Mouse (Mus musculus) liver, embryonic 11.5 days (tissue): ENCODE data around the gene Tmed4. TPM values are rescaled to one million over a fixed set of nuclear protein-coding genes. Genes with fewer than 3 reads are reported as not detected.

Source experiments
- ATAC-seq: fragments of 200-750 bp; cut with Nextera tagmentation; replicated peaks from 2 replicates; pipeline ENCODE4 v1.8.0; 2017; ENCODE audit warnings: moderate number of reproducible peaks, mild to moderate bottlenecking, moderate TSS enrichment, moderate library complexity; ENCODE audit not compliant: low FRiP score
- DNase-seq: peaks from one replicate; pipeline ENCODE4 v3.0.0-alpha.2; 2017; ENCODE audit warnings: low spot score
- H3K27ac ChIP-seq: fragments of 300-500 bp; sonication (generic); 2 replicates; pipeline ENCODE4 v1.5.1; 2014; ENCODE audit warnings: mild to moderate bottlenecking, low read depth, low read length, control low read depth
- H3K27me3 ChIP-seq: fragments of 300-500 bp; sonication (generic); replicated peaks from 2 replicates; pipeline ENCODE4 v1.6.1; 2014; ENCODE audit warnings: low read length, mixed read lengths; ENCODE audit not compliant: control insufficient read depth, insufficient read depth
- H3K36me3 ChIP-seq: fragments of 300-500 bp; sonication (generic); 2 replicates; pipeline ENCODE4 v1.6.1; 2014; ENCODE audit warnings: mild to moderate bottlenecking, low read length, moderate library complexity, mixed read lengths; ENCODE audit not compliant: control insufficient read depth, insufficient read depth
- H3K4me1 ChIP-seq: fragments of 300-500 bp; sonication (generic); replicated peaks from 2 replicates; pipeline ENCODE4 v1.6.1; 2014; ENCODE audit warnings: low read length, mixed read lengths; ENCODE audit not compliant: control insufficient read depth, insufficient read depth
- H3K4me2 ChIP-seq: fragments of 300-500 bp; sonication (generic); 2 replicates; pipeline ENCODE4 v1.6.1; 2014; ENCODE audit warnings: mild to moderate bottlenecking, control low read depth, moderate library complexity
- H3K4me3 ChIP-seq: fragments of 300-500 bp; sonication (generic); 2 replicates; pipeline ENCODE4 v1.5.1; 2014; ENCODE audit warnings: low read depth, low read length, control low read depth
- H3K9ac ChIP-seq: fragments of 300-500 bp; sonication (generic); 2 replicates; pipeline ENCODE4 v1.6.1; 2014; ENCODE audit warnings: low read depth, low read length, control low read depth
- H3K9me3 ChIP-seq: fragments of 300-500 bp; sonication (generic); 2 replicates; pipeline ENCODE4 v1.6.1; 2016; ENCODE audit warnings: low read length, inconsistent platforms, mixed read lengths; ENCODE audit not compliant: control insufficient read depth
- WGBS: fragments of 180-500 bp; shearing (Covaris S2); extraction: QIAGEN DNeasy Blood & Tissue Kit; methylation state at CpG from one replicate; pipeline ENCODE4 v1.1.7; 2014; 5-methylcytosine and 5-hydroxymethylcytosine counted together
- polyA plus RNA-seq: library from polyadenylated mRNA; unstranded; fragments of >200 nt; fragmentation: Nextera tagmentation; extraction: Ambion mirVana; gene quantifications from 2 replicates; pipeline ENCODE4 v1.2.1, GENCODE M21; 2014

Tmed4 gene
- polyA plus RNA-seq, result 76.2 and 78.8 TPM in 2 replicates

DNA sequence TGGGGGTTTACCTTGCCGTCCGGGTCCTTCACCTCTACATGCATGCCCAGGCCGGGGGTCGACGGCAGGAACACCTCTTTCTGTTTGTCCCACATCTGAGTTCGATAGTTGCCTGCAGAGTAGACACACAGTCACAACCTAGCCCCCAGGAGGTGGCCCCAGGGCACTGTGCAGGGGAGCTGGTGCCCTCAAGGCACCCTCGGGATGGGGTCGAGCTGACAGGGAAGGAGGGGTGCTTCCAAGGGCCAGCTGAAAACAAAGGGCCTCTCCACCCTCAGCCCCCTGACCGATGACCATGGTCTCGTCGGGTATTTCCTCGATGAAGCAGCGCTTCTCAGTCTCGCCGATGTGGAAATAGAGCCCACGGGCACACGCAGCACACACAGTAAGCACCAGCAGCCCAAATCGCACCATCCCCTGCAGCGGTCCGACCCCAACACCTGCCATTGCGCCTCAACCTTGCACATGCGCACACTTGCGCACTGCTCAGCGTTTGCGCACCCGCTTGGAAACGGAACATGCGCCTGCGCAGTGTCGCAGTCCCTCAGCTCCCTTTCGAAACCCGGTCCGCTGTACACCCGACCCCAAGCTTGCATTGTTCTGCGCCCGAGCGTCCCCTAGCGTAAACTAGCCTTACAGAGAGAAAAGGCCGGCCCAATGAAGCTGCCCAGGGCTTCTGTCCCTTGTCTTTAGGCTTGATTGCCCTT lies at the start of gene Tmed4:
TSS of gene Tmed4 (minus strand) at position 484 of the 707 bp plus-strand sequence.
- WGBS, result under 1% methylated on average over 39 of the region's 39 CpGs
- peak within 1 kb of the TSS; percentile 38; the same call in 1 of the 2 replicates for H3K27ac ChIP-seq
- peaks cover 11% of the 10 kb centered on the region for H3K36me3 ChIP-seq
- peak; percentile 89 for DNase-seq
- no peaks in the 10 kb centered on the region for H3K27me3 ChIP-seq
- peaks cover 15% of the 10 kb centered on the region for H3K4me1 ChIP-seq
- peak within 1 kb of the TSS; percentile 95 for H3K4me3 ChIP-seq
- peak; percentile 97 for ATAC-seq
- peak within 1 kb of the TSS; percentile 95 for H3K4me2 ChIP-seq
- no peaks in the 10 kb centered on the region for H3K9me3 ChIP-seq
- peak within 1 kb of the TSS; percentile 92 for H3K9ac ChIP-seq

- DNase-seq (no peak), ATAC-seq (no peak)
- no peak overlapping the region for H3K9ac ChIP-seq
- no peaks in the 10 kb centered on the region for H3K4me1 ChIP-seq
- H3K27ac ChIP-seq, result no peak overlapping the region
- no peaks in the 10 kb centered on the region for H3K27me3 ChIP-seq
- H3K9me3 ChIP-seq, result no peaks in the 10 kb centered on the region
- no peak overlapping the region for H3K4me2 ChIP-seq
- peaks cover 10% of the 10 kb centered on the region for H3K36me3 ChIP-seq
- 80% methylated on average over 5 of the region's 5 CpGs for WGBS
- H3K4me3 ChIP-seq, result no peak overlapping the region
These were observed 48.7 kb upstream of the Tmed4 start for GRCm38 (mm10) chr11:6323348-6323747.

- ATAC-seq, result no peak
- Histone ChIP-seq H3K9me3 (no peaks in the 10 kb centered on the region), H3K4me1 (no peaks in the 10 kb centered on the region), H3K27me3 (no peaks in the 10 kb centered on the region), H3K27ac (no peak overlapping the region), H3K9ac (no peak overlapping the region), H3K4me3 (no peak overlapping the region), H3K4me2 (no peak overlapping the region), H3K36me3 (peaks cover 14% of the 10 kb centered on the region)
- 87% methylated on average over 2 of the region's 2 CpGs for WGBS
- DNase-seq, result no peak
These were observed 47.4 kb upstream of the Tmed4 start for GRCm38 (mm10) chr11:6322086-6322485.

GRCm38 (mm10) chr11:6319374-6319773 lies 44.7 kb upstream of the Tmed4 start:
- 67% methylated on average over 2 of the region's 2 CpGs for WGBS
- no peaks in the 10 kb centered on the region for H3K27me3 ChIP-seq

GRCm38 (mm10) chr11:6318559-6318958 lies 43.9 kb upstream of the Tmed4 start:
- ATAC-seq, result no peak
- DNase-seq, result no peak
- H3K27ac ChIP-seq, result no peak overlapping the region
- no peaks in the 10 kb centered on the region for H3K27me3 ChIP-seq
- no peak overlapping the region for H3K4me3 ChIP-seq
- H3K4me2 ChIP-seq, result no peak overlapping the region
- no peak overlapping the region for H3K9ac ChIP-seq
- no peaks in the 10 kb centered on the region for H3K9me3 ChIP-seq
- peaks cover 34% of the 10 kb centered on the region for H3K36me3 ChIP-seq
- 81% methylated on average over 5 of the region's 5 CpGs for WGBS
- H3K4me1 ChIP-seq, result no peaks in the 10 kb centered on the region

More at GRCm38 (mm10) chr11:6319374-6319773, 44.7 kb upstream of the Tmed4 start:
- H3K4me2 ChIP-seq, result no peak overlapping the region
- DNase-seq (no peak), ATAC-seq (no peak)
- H3K4me3 ChIP-seq, result no peak overlapping the region
- no peak overlapping the region for H3K9ac ChIP-seq
- no peaks in the 10 kb centered on the region for H3K4me1 ChIP-seq
- no peak overlapping the region for H3K27ac ChIP-seq
- H3K36me3 ChIP-seq, result peaks cover 26% of the 10 kb centered on the region
- no peaks in the 10 kb centered on the region for H3K9me3 ChIP-seq

DNA sequence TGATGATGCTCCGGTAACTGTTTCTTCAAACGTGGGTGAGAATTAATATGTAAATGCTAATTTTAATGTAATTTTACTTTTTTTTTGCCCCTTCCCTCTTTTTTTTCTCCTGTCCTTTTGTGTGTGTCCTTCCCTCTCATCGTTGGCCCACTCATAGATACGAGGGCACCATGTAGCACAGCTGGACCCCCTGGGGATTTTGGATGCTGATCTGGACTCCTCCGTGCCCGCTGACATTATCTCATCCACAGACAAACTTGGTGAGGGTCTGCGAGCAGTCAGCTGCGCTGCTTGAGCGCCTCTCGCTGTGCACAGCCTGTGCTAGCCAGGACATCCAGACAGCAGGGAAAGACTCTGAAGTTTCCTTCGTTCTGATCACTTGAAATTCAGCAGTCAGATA lies 42.2 kb upstream of the Tmed4 start:
- Histone ChIP-seq H3K27ac (no peak overlapping the region), H3K27me3 (no peaks in the 10 kb centered on the region), H3K36me3 (peaks cover 39% of the 10 kb centered on the region), H3K9ac (no peak overlapping the region), H3K9me3 (no peaks in the 10 kb centered on the region), H3K4me2 (no peak overlapping the region), H3K4me3 (no peak overlapping the region), H3K4me1 (no peaks in the 10 kb centered on the region)
- ATAC-seq (no peak), DNase-seq (no peak)
- WGBS, result 92% methylated on average over 11 of the region's 11 CpGs

- Histone ChIP-seq H3K27me3 (no peaks in the 10 kb centered on the region), H3K9ac (no peak overlapping the region), H3K9me3 (no peaks in the 10 kb centered on the region), H3K4me3 (no peak overlapping the region), H3K4me1 (no peaks in the 10 kb centered on the region), H3K36me3 (peaks cover 40% of the 10 kb centered on the region), H3K4me2 (no peak overlapping the region), H3K27ac (no peak overlapping the region)
- DNase-seq (no peak), ATAC-seq (no peak)
- WGBS, result 85% methylated on average over 7 of the region's 7 CpGs
These were observed 39.3 kb upstream of the Tmed4 start for GRCm38 (mm10) chr11:6313874-6314406.

DNA sequence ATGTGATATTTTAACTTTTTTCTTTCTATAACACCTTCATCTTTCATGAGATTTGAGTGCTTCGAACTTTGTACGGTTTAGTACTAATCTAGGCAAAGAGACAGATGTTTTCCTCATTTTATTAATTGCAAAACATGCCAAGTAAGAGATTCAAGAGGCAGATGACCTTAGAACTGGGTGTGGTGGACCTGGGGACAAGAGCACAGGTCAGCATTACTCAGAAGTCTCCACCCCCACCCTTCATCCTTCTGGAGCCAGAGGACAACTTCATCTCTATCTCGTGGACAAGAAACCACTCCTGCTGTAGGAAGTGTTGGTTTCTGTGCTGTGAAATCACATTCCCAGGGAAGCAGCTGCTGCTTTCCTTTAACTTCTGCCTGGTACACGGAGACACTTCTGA lies 33.5 kb upstream of the Tmed4 start:
- H3K27me3 ChIP-seq, result no peaks in the 10 kb centered on the region
- ATAC-seq, result no peak
- no peak overlapping the region for H3K4me2 ChIP-seq
- DNase-seq, result no peak
- H3K27ac ChIP-seq, result no peak overlapping the region
- no peaks in the 10 kb centered on the region for H3K9me3 ChIP-seq
- 93% methylated on average over 4 of the region's 4 CpGs for WGBS
- no peak overlapping the region for H3K4me3 ChIP-seq
- no peak overlapping the region for H3K9ac ChIP-seq
- peaks cover 19% of the 10 kb centered on the region for H3K36me3 ChIP-seq
- no peaks in the 10 kb centered on the region for H3K4me1 ChIP-seq

DNA sequence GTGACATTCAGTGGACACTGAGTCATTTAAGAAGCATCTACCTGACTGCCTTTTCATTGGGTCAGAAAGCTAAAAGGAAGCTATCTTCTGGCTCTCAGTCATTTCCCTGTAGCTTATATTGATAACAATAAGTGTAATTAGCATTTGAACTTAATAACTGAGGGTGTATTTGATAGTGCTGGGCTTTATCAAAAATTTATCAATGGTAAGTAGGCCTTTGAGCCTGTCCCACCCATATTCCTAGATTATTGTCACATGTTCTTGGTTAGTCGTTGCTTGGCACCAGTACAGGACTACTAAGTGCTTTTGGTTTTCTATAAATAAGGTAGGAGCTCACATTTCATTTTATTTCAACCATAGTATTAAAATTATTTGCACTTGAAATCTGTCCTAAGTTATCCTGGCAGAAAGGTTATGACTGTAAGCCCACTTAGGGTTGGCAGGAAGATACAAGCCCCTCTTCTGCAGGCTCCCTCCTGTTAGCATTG lies 31.3 kb upstream of the Tmed4 start:
- WGBS, result 74% methylated on average over 1 of the region's 1 CpGs
- no peak overlapping the region for H3K4me3 ChIP-seq
- H3K27ac ChIP-seq, result no peak overlapping the region
- H3K27me3 ChIP-seq, result no peaks in the 10 kb centered on the region
- no peak overlapping the region for H3K4me2 ChIP-seq
- no peak overlapping the region for H3K9ac ChIP-seq
- H3K4me1 ChIP-seq, result no peaks in the 10 kb centered on the region
- DNase-seq (no peak), ATAC-seq (no peak)
- no peaks in the 10 kb centered on the region for H3K9me3 ChIP-seq
- H3K36me3 ChIP-seq, result peaks cover 16% of the 10 kb centered on the region
